Mouse (Mus musculus): ENCODE results near the gene Nr5a2.

The Nr5a2 gene

DNA sequence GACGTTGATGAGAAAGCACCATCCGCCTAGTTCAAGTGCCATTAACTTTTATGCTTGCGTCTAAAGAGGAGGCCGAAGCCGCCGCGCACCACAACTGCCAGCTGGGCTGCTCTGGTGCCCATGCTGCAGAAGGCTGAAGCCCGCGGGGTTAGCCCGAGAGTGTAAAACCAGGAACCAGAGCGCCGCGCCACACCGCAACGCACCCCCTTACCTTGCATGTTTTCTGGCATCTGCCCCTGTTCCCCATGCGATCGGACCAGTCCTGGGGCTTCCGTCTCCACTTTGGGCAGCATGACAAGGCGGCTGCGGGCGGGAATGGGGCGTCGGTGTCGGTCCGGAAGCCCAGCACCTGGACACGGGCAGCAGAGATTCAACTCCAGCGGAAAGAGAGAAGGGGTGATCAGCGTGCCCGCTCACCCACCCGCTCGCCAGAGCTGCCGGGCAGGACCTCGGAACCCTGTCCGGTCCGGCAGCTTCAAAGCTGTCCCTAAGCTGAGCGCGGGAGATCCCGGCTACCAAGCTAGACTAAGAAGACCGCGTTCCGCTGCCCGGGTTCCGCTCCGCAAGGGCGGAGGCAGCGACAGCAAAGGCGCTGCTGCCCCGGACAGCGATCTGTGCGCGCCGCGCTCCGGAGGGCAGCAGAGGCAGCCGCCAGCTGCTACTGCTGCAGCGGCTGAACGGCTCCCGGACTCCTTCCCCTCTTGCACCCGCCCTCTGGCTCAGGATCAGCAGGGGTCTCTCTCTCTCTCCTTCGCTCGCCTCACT lies 11.6 kb downstream of the Nr5a2 start:
- no peak for DNase-seq (ENCODE audit: extremely low read depth, low read depth)

- no peak for DNase-seq (ENCODE audit: extremely low read depth, low read depth)
Observed at GRCm38 (mm10) chr1:136948127-136948422, 12.2 kb downstream of the Nr5a2 start.

- no peak for DNase-seq (ENCODE audit: extremely low read depth, low read depth)
Observed at GRCm38 (mm10) chr1:136947394-136948126, 12.7 kb downstream of the Nr5a2 start.

DNA sequence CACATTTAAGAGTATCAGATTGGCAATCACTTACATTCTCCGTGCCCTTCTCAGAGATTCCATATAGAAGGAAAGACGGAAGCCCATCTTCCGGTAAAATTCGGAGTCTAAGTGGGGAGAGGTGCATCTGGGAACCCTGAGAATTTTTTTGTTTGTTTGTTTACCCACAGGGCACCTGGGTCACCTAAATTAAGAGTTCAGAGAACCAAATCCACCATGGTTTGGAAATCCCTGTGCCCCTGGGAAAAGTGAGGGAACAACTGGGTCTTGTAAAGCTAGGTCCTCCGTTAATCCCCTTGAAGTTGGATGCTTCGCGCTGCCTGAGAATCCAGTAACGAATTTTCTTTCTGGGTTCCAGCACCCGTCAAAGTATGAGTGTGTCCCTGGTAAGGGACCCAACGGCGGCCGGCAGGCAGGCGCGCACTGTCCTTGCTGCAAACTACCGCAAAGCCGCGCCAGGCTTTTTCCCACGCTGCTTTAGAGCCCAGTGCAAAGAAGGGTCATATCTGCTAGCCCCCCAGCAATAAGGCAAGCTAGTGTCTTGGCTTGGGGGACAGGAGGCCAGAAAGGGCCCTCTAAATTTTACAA lies 13.3 kb downstream of the Nr5a2 start:
- DNase-seq (ENCODE audit: extremely low read depth, low read depth), result no peak

- no peak for DNase-seq (ENCODE audit: extremely low read depth, low read depth)
Observed at GRCm38 (mm10) chr1:136946404-136946803, 13.8 kb downstream of the Nr5a2 start.

DNA sequence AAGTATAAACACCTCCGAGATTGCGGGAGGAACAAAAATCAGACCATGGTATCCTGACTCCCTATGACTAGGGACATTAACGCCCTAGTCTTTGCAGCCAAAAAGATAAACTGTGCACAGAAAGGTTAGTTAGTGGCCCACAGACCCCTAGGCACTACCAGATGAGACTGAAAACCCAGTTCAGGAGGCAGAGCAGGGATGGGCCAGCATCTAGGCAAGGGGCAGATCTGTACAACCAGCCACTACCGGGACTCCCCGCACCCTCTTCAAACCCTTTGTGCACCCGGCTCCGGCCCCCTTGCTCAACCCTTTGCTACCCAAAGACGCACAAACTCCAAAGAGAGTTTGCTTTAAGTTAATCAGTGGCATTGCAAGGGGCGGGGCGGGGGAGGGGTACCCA lies 14.4 kb downstream of the Nr5a2 start:
- DNase-seq (ENCODE audit: extremely low read depth, low read depth), result no peak

- no peak for DNase-seq (ENCODE audit: extremely low read depth, low read depth)
Observed at GRCm38 (mm10) chr1:136945426-136945825, 14.8 kb downstream of the Nr5a2 start.

GRCm38 (mm10) chr1:136940603-136941002 lies 19.6 kb downstream of the Nr5a2 start:
- DNase-seq (ENCODE audit: extremely low read depth, low read depth), result no peak

- no peak for DNase-seq (ENCODE audit: extremely low read depth, low read depth)
Observed at GRCm38 (mm10) chr1:136939220-136939619, 21.0 kb downstream of the Nr5a2 start.

GRCm38 (mm10) chr1:136935960-136936324 lies 24.3 kb downstream of the Nr5a2 start:
- DNase-seq (ENCODE audit: extremely low read depth, low read depth), result no peak

DNA sequence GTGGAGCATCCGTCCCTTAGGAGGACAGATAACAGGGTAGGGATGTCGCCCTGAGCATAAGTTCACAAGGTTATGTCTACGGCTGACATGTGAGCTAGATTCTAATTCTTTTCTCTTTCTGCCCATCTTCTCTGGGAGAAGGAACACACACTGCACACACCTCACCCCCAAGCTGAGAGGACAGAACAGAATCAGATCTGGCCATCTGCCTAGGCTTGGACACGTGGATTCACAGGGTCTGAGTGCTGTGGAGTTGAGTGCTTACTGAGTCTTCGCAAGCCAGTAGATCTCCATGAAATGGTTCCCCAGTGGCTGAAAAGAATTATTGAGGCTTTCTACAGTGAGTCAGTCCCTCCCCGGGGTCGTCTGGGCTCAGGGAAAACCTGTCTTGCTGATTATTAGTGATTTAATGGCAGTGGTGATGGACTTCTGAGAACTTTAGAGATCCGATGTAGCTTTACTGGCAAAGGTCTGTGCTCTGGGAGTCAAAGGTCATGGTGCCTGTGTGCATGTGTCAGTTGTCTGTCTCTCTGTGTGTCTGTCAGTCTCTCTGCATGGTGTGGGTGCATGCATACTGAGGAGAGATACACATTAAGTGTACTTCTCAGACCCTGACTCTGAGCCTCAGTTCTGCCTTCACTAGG lies 24.8 kb downstream of the Nr5a2 start:
- no peak for DNase-seq (ENCODE audit: extremely low read depth, low read depth)

DNA sequence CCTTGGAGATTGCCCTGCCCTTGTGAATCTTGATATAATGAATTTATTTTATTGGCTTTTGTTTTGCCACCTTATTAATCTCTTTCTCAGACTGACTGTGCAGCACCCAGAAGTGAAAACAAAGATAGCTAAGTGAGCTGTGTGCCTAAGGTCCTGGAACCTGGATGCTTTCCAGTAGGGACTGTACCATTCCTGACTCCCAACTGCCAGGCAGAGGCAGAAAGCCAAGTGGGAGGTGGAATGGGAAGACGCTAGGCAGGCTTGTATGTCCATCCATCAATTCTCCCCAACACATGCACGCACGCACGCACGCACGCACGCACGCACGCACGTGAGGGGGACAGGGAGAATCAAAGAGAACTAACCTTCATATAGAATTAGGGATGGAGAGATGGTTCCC lies 26.2 kb downstream of the Nr5a2 start:
- no peak for DNase-seq (ENCODE audit: extremely low read depth, low read depth)

- DNase-seq (ENCODE audit: extremely low read depth, low read depth), result no peak
Observed at GRCm38 (mm10) chr1:136931026-136931425, 29.2 kb downstream of the Nr5a2 start.

GRCm38 (mm10) chr1:136929743-136930142 lies 30.5 kb downstream of the Nr5a2 start:
- DNase-seq (ENCODE audit: extremely low read depth, low read depth), result no peak

DNA sequence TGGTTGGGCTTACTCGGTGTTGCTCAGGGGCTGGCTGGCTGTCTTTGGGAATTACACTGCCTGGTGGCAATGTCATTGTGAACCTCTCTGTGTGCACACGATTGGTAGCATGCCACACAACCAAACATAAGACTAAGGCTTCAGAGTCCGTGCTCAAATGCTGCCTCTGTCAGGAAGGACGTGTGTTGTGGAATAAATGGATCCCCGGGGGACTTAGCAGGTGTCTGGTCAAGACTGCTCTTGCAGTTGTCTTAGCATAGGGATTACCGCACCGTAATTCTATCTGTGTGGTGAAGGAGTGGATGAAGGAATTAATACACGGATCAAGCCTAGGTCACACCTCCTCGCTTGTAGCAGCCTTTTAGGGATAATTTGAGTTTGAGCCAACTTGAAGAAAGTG lies 32.8 kb downstream of the Nr5a2 start:
- no peak for DNase-seq (ENCODE audit: extremely low read depth, low read depth)

GRCm38 (mm10) chr1:136926026-136926425 lies 34.2 kb downstream of the Nr5a2 start:
- no peak for DNase-seq (ENCODE audit: extremely low read depth, low read depth)

GRCm38 (mm10) chr1:136920089-136920488 lies 40.2 kb downstream of the Nr5a2 start:
- no peak for DNase-seq (ENCODE audit: extremely low read depth, low read depth)

GRCm38 (mm10) chr1:136918791-136919190 lies 41.5 kb downstream of the Nr5a2 start:
- DNase-seq (ENCODE audit: extremely low read depth, low read depth), result no peak

DNA sequence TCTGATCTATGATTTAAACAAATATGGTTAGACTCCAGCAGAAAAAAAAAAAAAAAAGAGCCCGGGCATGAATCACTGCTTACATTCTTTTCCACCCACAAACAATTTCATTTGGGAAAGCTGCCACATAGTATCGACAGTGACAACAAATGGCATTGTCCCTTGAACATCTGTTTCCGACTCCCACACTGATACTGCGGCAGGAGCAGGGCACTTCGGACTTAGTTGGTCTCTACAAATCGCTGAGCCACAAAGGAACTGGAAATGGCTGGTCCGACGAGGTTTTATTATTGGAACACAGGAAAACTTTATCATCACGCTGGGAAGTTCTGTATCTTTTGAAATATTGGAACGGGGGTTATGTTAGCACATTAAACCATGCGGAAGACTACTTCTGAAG lies 44.8 kb downstream of the Nr5a2 start:
- DNase-seq (ENCODE audit: extremely low read depth, low read depth), result no peak

DNA sequence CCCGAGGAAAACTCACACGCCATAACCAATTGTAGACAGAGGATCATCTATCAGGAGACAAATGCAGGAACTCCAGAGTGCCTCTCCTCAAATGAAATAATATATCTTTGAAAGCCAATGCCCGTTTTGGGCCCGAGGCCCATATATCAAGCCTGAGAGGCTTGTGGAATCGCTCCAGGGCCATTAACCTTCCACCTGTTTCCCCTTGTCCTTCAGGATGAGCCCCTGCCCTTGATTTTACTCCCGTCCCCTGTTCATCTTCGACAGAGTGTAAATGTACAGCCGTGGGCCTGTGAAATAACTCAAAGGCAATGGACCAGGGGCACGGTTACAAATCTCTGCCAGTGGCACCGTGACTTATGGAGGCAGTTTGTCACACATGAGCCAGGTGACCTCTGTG lies 48.3 kb downstream of the Nr5a2 start:
- no peak for DNase-seq (ENCODE audit: extremely low read depth, low read depth)

GRCm38 (mm10) chr1:136911594-136911860 lies 48.7 kb downstream of the Nr5a2 start:
- no peak for DNase-seq (ENCODE audit: extremely low read depth, low read depth)

- no peak for DNase-seq (ENCODE audit: extremely low read depth, low read depth)
Observed at GRCm38 (mm10) chr1:136910741-136911593, 49.3 kb downstream of the Nr5a2 start.

Measured in MEL-GATA-1-ER (cell line).